In genomic region chr17:13866951-13867351, GRCm38 (mm10) we compare ENCODE assay signal across 14 mouse cellular contexts.
DNase-seq lines count a peak whose midpoint lies in the region; ATAC-seq and TF ChIP-seq lines count a peak whose summit lies in the region.
"Had no signal": no experiment of that assay in that cellular context is flagged by ENCODE, and none has a peak within 500 bp of the region (broad histone marks: within the 10 kb centered on the region; RNA-seq: fewer than 3 reads in every experiment).

No protein-coding gene starts in this region.

- no peak for TF ChIP-seq POLR2A in kidney, adult 2 months (IDR thresholded peaks at IDR 0.05; ENCODE audit: low read depth, low read length)
- TF ChIP-seq POLR2A in bone marrow macrophage, adult 2 months (IDR thresholded peaks at IDR 0.05; ENCODE audit: borderline replicate concordance, low read depth, low read length), result no peak

- peaks cover 4% of the 10 kb centered on the region for H3K4me1 ChIP-seq in kidney, adult 2 months (ENCODE audit: control insufficient read depth, insufficient read depth, low read length)
- peaks cover 23% of the 10 kb centered on the region for H3K4me1 ChIP-seq in bone marrow macrophage, adult 2 months (ENCODE audit: control insufficient read depth, insufficient read depth, low read length)
- peaks cover 4% of the 10 kb centered on the region; the same call in 1 of the 2 replicates for H3K4me1 ChIP-seq in intestine, embryonic 14.5 days (replicated peaks; ENCODE audit: control insufficient read depth, insufficient read depth, low read length)
- H3K4me1 ChIP-seq in hindbrain, embryonic 16.5 days (ENCODE audit: control insufficient read depth, insufficient read depth, low read depth, low read length), result no peaks in the 10 kb centered on the region
- H3K4me1 ChIP-seq: midbrain, embryonic 10.5 days had no signal

- DNase-seq in kidney, adult 2 months, result peak; percentile 20
- DNase-seq in kidney, postnatal 25 days, result no peak
- no peak for DNase-seq in intestine, embryonic 14.5 days (ENCODE audit: low spot score)
- DNase-seq in testis, postnatal 14 days (ENCODE audit: low spot score), result no peak
- no peak for DNase-seq in cerebellum, adult 18-20 months
- DNase-seq: cerebellum, adult 2 months; right cerebral cortex, postnatal 4 days; thymus, postnatal 25 days had no signal

- no peaks in the 10 kb centered on the region for H3K27me3 ChIP-seq in kidney, adult 2 months (replicated peaks; ENCODE audit: control insufficient read depth, insufficient read depth, low read length)
- H3K27me3 ChIP-seq in intestine, embryonic 14.5 days (replicated peaks; ENCODE audit: control insufficient read depth, insufficient read depth, low read length), result no peaks in the 10 kb centered on the region
- no peaks in the 10 kb centered on the region for H3K27me3 ChIP-seq in hindbrain, embryonic 16.5 days (replicated peaks; ENCODE audit: control insufficient read depth, insufficient read depth, low read length)

- no peak for TF ChIP-seq CTCF in kidney, adult 2 months (conservative IDR thresholded peaks at IDR 0.05; ENCODE audit: insufficient read depth, insufficient read length, low read depth, low read length)
- no peak for TF ChIP-seq CTCF in bone marrow macrophage, adult 2 months (IDR thresholded peaks at IDR 0.05; ENCODE audit: low read depth, low read length)

- WGBS in kidney, adult 2 months, result 49% methylated on average over 3 of the region's 3 CpGs
- WGBS in intestine, embryonic 14.5 days, result 53% methylated on average over 3 of the region's 3 CpGs
- 86% methylated on average over 3 of the region's 3 CpGs for WGBS in hindbrain, embryonic 16.5 days

- no peaks in the 10 kb centered on the region for H3K9me3 ChIP-seq in intestine, embryonic 14.5 days (ENCODE audit: control insufficient read depth, low read length)
- H3K9me3 ChIP-seq in hindbrain, embryonic 16.5 days (ENCODE audit: control insufficient read depth, low read length), result no peaks in the 10 kb centered on the region
- H3K9me3 ChIP-seq: midbrain, embryonic 10.5 days had no signal

- 0 out of 2 replicates have a peak, but pooled peaks have one; percentile 15 for ATAC-seq in intestine, embryonic 14.5 days (replicated peaks; ENCODE audit: low FRiP score, low TSS enrichment, low read depth)
- peak; percentile 75 for ATAC-seq in megakaryocyte, adult 5-6 weeks (ENCODE audit: poor library complexity, severe bottlenecking)
- no peak for ATAC-seq in hindbrain, embryonic 16.5 days

- H3K27ac ChIP-seq in kidney, adult 2 months (ENCODE audit: insufficient read depth, low read depth, low read length), result peak overlapping the region; percentile 46
- H3K27ac ChIP-seq in bone marrow macrophage, adult 2 months (ENCODE audit: insufficient read depth, low read depth, low read length), result peak overlapping the region; percentile 93
- H3K27ac ChIP-seq in intestine, embryonic 14.5 days (ENCODE audit: low read depth), result peak overlapping the region; percentile 19; the same call in 1 of the 2 replicates
- no peak overlapping the region for H3K27ac ChIP-seq in hindbrain, embryonic 16.5 days (ENCODE audit: low read depth, low read length)
- H3K27ac ChIP-seq: forebrain, embryonic 10.5 days; kidney, postnatal 0 days; midbrain, embryonic 10.5 days had no signal

- H3K9ac ChIP-seq in intestine, embryonic 14.5 days (ENCODE audit: low read length), result no peak overlapping the region
- H3K9ac ChIP-seq in hindbrain, embryonic 16.5 days (ENCODE audit: low read depth, low read length), result no peak overlapping the region

- H3K4me3 ChIP-seq in kidney, adult 2 months (ENCODE audit: insufficient read depth, low read depth, low read length), result no peak overlapping the region
- H3K4me3 ChIP-seq in bone marrow macrophage, adult 2 months (ENCODE audit: insufficient read depth, low read length), result peak overlapping the region; percentile 44
- H3K4me3 ChIP-seq in intestine, embryonic 14.5 days (ENCODE audit: low read depth, low read length), result no peak overlapping the region
- H3K4me3 ChIP-seq in hindbrain, embryonic 16.5 days (ENCODE audit: low read length), result no peak overlapping the region
- H3K4me3 ChIP-seq: forebrain, embryonic 10.5 days; midbrain, embryonic 10.5 days had no signal

- H3K4me2 ChIP-seq in intestine, embryonic 14.5 days (ENCODE audit: low read length), result 0 out of 2 replicates have a peak overlapping the region, but pooled peaks have one; percentile 21
- no peak overlapping the region for H3K4me2 ChIP-seq in hindbrain, embryonic 16.5 days (ENCODE audit: low read length)

- peaks cover 3% of the 10 kb centered on the region; the same call in 1 of the 2 replicates for H3K36me3 ChIP-seq in kidney, adult 2 months (ENCODE audit: control insufficient read depth, insufficient read depth, low read length)
- H3K36me3 ChIP-seq in intestine, embryonic 14.5 days (ENCODE audit: control insufficient read depth, insufficient read depth, low read length), result peaks cover 21% of the 10 kb centered on the region
- peaks cover 7% of the 10 kb centered on the region; the same call in 1 of the 2 replicates for H3K36me3 ChIP-seq in hindbrain, embryonic 16.5 days (ENCODE audit: control insufficient read depth, insufficient read depth, low read length)
